Mouse (Mus musculus) monocyte, adult 2 months (primary cell): ENCODE measurements at regions not wholly inside any gene's neighbourhood (a gene's known extent, or its start where the extent isn't known, plus 50 kb on each side); places are given as distances from the start of the nearest gene placed in this dataset.

Source experiments
- DNase-seq, 2 experiments: peaks; one replicate each; pipeline ENCODE4 v3.0.0; 2022; ENCODE audit warnings: low spot score in 2 of 2, low read depth in 1 of 2

- DNase-seq, result no peak
Observed at GRCm38 (mm10) chr13:10538927-10539326, 178.3 kb upstream of the Chrm3 start.

- DNase-seq, result no peak
Observed at GRCm38 (mm10) chr13:10527251-10527650, 166.6 kb upstream of the Chrm3 start.

GRCm38 (mm10) chr13:10526470-10527207 lies 166.0 kb upstream of the Chrm3 start:
- no peak for DNase-seq

GRCm38 (mm10) chr13:10504211-10504610 lies 143.6 kb upstream of the Chrm3 start:
- no peak for DNase-seq

GRCm38 (mm10) chr13:10455323-10455722 lies 94.7 kb upstream of the Chrm3 start:
- no peak for DNase-seq

- DNase-seq, result no peak
Observed at GRCm38 (mm10) chr13:10454667-10455066, 94.0 kb upstream of the Chrm3 start.

GRCm38 (mm10) chr13:10451057-10451456 lies 90.4 kb upstream of the Chrm3 start:
- no peak for DNase-seq

- no peak for DNase-seq
Observed at GRCm38 (mm10) chr13:10449502-10449901, 88.9 kb upstream of the Chrm3 start.

GRCm38 (mm10) chr13:10447806-10448205 lies 87.2 kb upstream of the Chrm3 start:
- DNase-seq, result no peak

GRCm38 (mm10) chr13:10445679-10446078 lies 85.0 kb upstream of the Chrm3 start:
- no peak for DNase-seq
